Mouse (Mus musculus) ES-E14 (cell line): ENCODE data around the gene Zfp697.
"Not testable (repeated sequence)": the region's sequence is repeated elsewhere in the genome, so short reads cannot be mapped to it uniquely, and the experiment has no call there.

Source experiments
- ZC3H11A ChIP-seq: IDR thresholded peaks from 2 replicates; pipeline ENCODE4 v1.6.1; 2012; ENCODE audit warnings: low read depth, mild to moderate bottlenecking, inconsistent platforms, low read length, borderline replicate concordance
- ZNF384 ChIP-seq: IDR thresholded peaks from 2 replicates; pipeline ENCODE4 v1.6.1; 2012; ENCODE audit warnings: low read depth, low read length, inconsistent platforms

GRCm38 (mm10) chr3:98407261-98407780 is 25.1 kb downstream of the Zfp697 start:
- TF ChIP-seq ZC3H11A, ZNF384: not testable (repeated sequence)
